Comparison of ENCODE assay signal across 13 mouse cellular contexts in the genomic region with DNA sequence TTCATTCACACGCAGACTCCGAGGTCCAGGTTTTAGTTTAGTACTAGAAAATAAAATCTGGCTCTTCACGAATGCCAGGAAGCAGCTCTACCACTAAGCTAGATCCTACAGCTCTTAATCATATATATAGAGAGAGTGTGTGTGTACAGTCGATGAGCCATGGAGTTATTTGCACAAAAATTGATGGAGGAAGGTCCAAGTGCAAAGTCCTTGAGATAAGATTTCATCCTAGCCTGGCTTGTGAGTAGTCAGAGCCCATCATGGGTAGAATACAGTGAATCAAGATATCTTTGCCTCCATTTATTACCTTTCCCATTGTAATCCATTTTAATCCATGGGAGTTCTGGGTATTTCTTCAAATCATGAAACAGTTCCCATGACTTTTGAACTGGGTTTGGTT. TPM values are rescaled to one million over a fixed set of nuclear protein-coding genes. Genes with fewer than 3 reads are reported as not detected.
DNase-seq lines count a peak whose midpoint lies in the region; ATAC-seq and TF ChIP-seq lines count a peak whose summit lies in the region.
"Had no signal": no experiment of that assay in that cellular context is flagged by ENCODE, and none has a peak within 500 bp of the region (broad histone marks: within the 10 kb centered on the region; RNA-seq: fewer than 3 reads in every experiment).

No protein-coding gene starts in this region.

- no peak for TF ChIP-seq EP300 in ES-Bruce4 (IDR thresholded peaks at IDR 0.05; ENCODE audit: insufficient read depth, low read depth, low read length)
- TF ChIP-seq EP300 in liver, postnatal 0 days (IDR thresholded peaks at IDR 0.05; ENCODE audit: low read depth) = no peak

- 85% methylated on average over 4 of the region's 4 CpGs for WGBS in heart, embryonic 11.5 days (ENCODE audit: insufficient replicate concordance)
- 91% methylated on average over 4 of the region's 4 CpGs for WGBS in hindbrain, embryonic 14.5 days
- WGBS in liver, postnatal 0 days (ENCODE audit: insufficient replicate concordance) = 84% methylated on average over 4 of the region's 4 CpGs

- peak overlapping the region; percentile 87 for H3K4me2 ChIP-seq in heart, embryonic 11.5 days
- peak overlapping the region; percentile 79 for H3K4me2 ChIP-seq in hindbrain, embryonic 14.5 days (replicated peaks)
- peak overlapping the region; percentile 78 for H3K4me2 ChIP-seq in liver, postnatal 0 days (ENCODE audit: low read depth, low read length)

- H3K36me3 ChIP-seq in heart, embryonic 11.5 days (ENCODE audit: control insufficient read depth, insufficient read depth, low read length) = peaks cover 3% of the 10 kb centered on the region; the same call in 1 of the 2 replicates
- H3K36me3 ChIP-seq in ES-Bruce4 (ENCODE audit: control insufficient read depth, insufficient read depth, low read length, poor library complexity, severe bottlenecking) = peaks cover 23% of the 10 kb centered on the region
- H3K36me3 ChIP-seq in hindbrain, embryonic 14.5 days (replicated peaks; ENCODE audit: control insufficient read depth, insufficient read depth) = peaks cover 21% of the 10 kb centered on the region
- H3K36me3 ChIP-seq in liver, postnatal 0 days (replicated peaks; ENCODE audit: insufficient read depth, low read length) = peaks cover 9% of the 10 kb centered on the region; the same call in 1 of the 2 replicates

- H3K4me3 ChIP-seq in heart, embryonic 11.5 days (ENCODE audit: low read depth, low read length) = peak overlapping the region; percentile 95; the same call in 1 of the 2 replicates
- no peak overlapping the region for H3K4me3 ChIP-seq in ES-Bruce4 (ENCODE audit: low read depth, low read length)
- H3K4me3 ChIP-seq in hindbrain, embryonic 14.5 days (replicated peaks; ENCODE audit: low read length) = peak overlapping the region; percentile 57
- H3K4me3 ChIP-seq in liver, postnatal 0 days (ENCODE audit: low read depth, low read length) = no peak overlapping the region

- ATAC-seq in heart, embryonic 11.5 days (replicated peaks; ENCODE audit: insufficient number of reproducible peaks, low FRiP score, low TSS enrichment) = no peak
- no peak for ATAC-seq in hindbrain, embryonic 14.5 days (ENCODE audit: low FRiP score)
- ATAC-seq in liver, postnatal 0 days = no peak
- ATAC-seq in frontal cortex, adult (ENCODE audit: low TSS enrichment) = no peak

- no peak overlapping the region for H3K9ac ChIP-seq in heart, embryonic 11.5 days (ENCODE audit: low read depth, low read length)
- H3K9ac ChIP-seq in ES-Bruce4 (ENCODE audit: low read depth, poor library complexity, severe bottlenecking) = 0 out of 2 replicates have a peak overlapping the region, but pooled peaks have one; percentile 91
- no peak overlapping the region for H3K9ac ChIP-seq in hindbrain, embryonic 14.5 days
- H3K9ac ChIP-seq in liver, postnatal 0 days (replicated peaks) = no peak overlapping the region

- no peak for TF ChIP-seq CTCF in ES-Bruce4 (IDR thresholded peaks at IDR 0.05; ENCODE audit: low read depth, low read length)
- TF ChIP-seq CTCF in liver, postnatal 0 days (IDR thresholded peaks at IDR 0.05; ENCODE audit: low read depth) = no peak

- H3K4me1 ChIP-seq in heart, embryonic 11.5 days (ENCODE audit: control insufficient read depth, insufficient read depth, low read length) = peaks cover 4% of the 10 kb centered on the region; the same call in 1 of the 2 replicates
- no peaks in the 10 kb centered on the region for H3K4me1 ChIP-seq in ES-Bruce4 (ENCODE audit: control insufficient read depth, insufficient read depth, low read length)
- peaks cover 13% of the 10 kb centered on the region for H3K4me1 ChIP-seq in hindbrain, embryonic 14.5 days (replicated peaks; ENCODE audit: control insufficient read depth, insufficient read depth, low read length)
- H3K4me1 ChIP-seq in liver, postnatal 0 days (ENCODE audit: insufficient read depth) = peaks cover 13% of the 10 kb centered on the region

- DNase-seq in heart, postnatal 36 days = no peak
- DNase-seq in hindbrain, embryonic 14.5 days (ENCODE audit: low spot score) = no peak
- DNase-seq in liver, postnatal 0 days = no peak
- DNase-seq in adrenal gland, postnatal 4 days (ENCODE audit: low spot score in 2 of 2) = no peak
- DNase-seq in retina, embryonic 14.5 days (ENCODE audit: low spot score) = no peak
- DNase-seq: B cell, adult 2 months; cerebellum, adult 9-10 months; gastrocnemius, adult 2 months; spleen, adult 18-20 months had no signal

- intact Hi-C loops in heart, postnatal 36 days (cut with DNase I) = loop anchor here (2.0 to 10.0 kb wide), 2 partner anchors 97 to 323 kb away; a partner anchor contains a TSS

- H3K9me3 ChIP-seq in heart, embryonic 11.5 days (replicated peaks; ENCODE audit: control insufficient read depth, low read length) = no peaks in the 10 kb centered on the region
- no peaks in the 10 kb centered on the region for H3K9me3 ChIP-seq in ES-Bruce4 (replicated peaks; ENCODE audit: control insufficient read depth, insufficient read depth, low read length, poor library complexity, severe bottlenecking)
- no peaks in the 10 kb centered on the region for H3K9me3 ChIP-seq in hindbrain, embryonic 14.5 days (ENCODE audit: control insufficient read depth, low read length)
- H3K9me3 ChIP-seq in liver, postnatal 0 days (ENCODE audit: low read length) = no peaks in the 10 kb centered on the region

- no peak for TF ChIP-seq POLR2A in ES-Bruce4 (IDR thresholded peaks at IDR 0.05; ENCODE audit: insufficient read depth, low read length)

- H3K27me3 ChIP-seq in heart, embryonic 11.5 days (ENCODE audit: control insufficient read depth, insufficient read depth, low read length) = no peaks in the 10 kb centered on the region
- H3K27me3 ChIP-seq in ES-Bruce4 (ENCODE audit: control insufficient read depth, insufficient read depth, low read length, poor library complexity, severe bottlenecking) = no peaks in the 10 kb centered on the region
- H3K27me3 ChIP-seq in hindbrain, embryonic 14.5 days (ENCODE audit: control insufficient read depth, insufficient read depth, low read length) = no peaks in the 10 kb centered on the region
- H3K27me3 ChIP-seq in liver, postnatal 0 days (ENCODE audit: insufficient read depth, low read length) = no peaks in the 10 kb centered on the region

- no peak overlapping the region for H3K27ac ChIP-seq in heart, embryonic 11.5 days (ENCODE audit: low read depth, low read length)
- H3K27ac ChIP-seq in ES-Bruce4 (ENCODE audit: insufficient read depth, low read length) = no peak overlapping the region
- no peak overlapping the region for H3K27ac ChIP-seq in hindbrain, embryonic 14.5 days
- no peak overlapping the region for H3K27ac ChIP-seq in liver, postnatal 0 days (ENCODE audit: low read depth)

RNA-seq across cellular contexts. Expression of a gene that starts 1.0 kb away (rescaled TPM):
- polyA plus RNA-seq in heart, embryonic 11.5 days (2014; fragmentation: Nextera tagmentation; extraction: Ambion mirVana) = 13.3 and 15.5 TPM in 2 replicates
- total RNA-seq in heart, postnatal 36 days (2021) = 10 to 100 TPM; 12.9 to 14.3 TPM
- polyA plus RNA-seq in ES-Bruce4 (2011; ENCODE audit: insufficient read depth, insufficient read length, low read depth, missing spikeins) = 71.3 and 76.4 TPM in 2 replicates
- polyA plus RNA-seq in hindbrain, embryonic 14.5 days (2014; fragmentation: Nextera tagmentation; extraction: Ambion mirVana) = 8.5 and 11.7 TPM in 2 replicates
- 3.2 and 3.6 TPM in 2 replicates for polyA plus RNA-seq in liver, postnatal 0 days (2015; fragmentation: Nextera tagmentation; extraction: Ambion mirVana)
- 10 to 100 TPM; 28.7 to 30.6 TPM for total RNA-seq in adrenal gland, postnatal 4 days (2021)

RNA-seq across cellular contexts. Expression of a gene that starts 58.2 kb away (rescaled TPM):
- polyA plus RNA-seq in heart, embryonic 11.5 days (2014; fragmentation: Nextera tagmentation; extraction: Ambion mirVana) = not detected in 2 replicates
- not detected for total RNA-seq in heart, postnatal 36 days (2021)
- 0.10 and 0.17 TPM in 2 replicates for polyA plus RNA-seq in ES-Bruce4 (2011; ENCODE audit: insufficient read depth, insufficient read length, low read depth, missing spikeins)
- polyA plus RNA-seq in hindbrain, embryonic 14.5 days (2014; fragmentation: Nextera tagmentation; extraction: Ambion mirVana) = 0.04 and 0.08 TPM in 2 replicates
- polyA plus RNA-seq in liver, postnatal 0 days (2015; fragmentation: Nextera tagmentation; extraction: Ambion mirVana) = not detected in 2 replicates
- total RNA-seq in adrenal gland, postnatal 4 days (2021) = 1 to 10 TPM in 1 of 2 experiments, under 1 TPM in 1; 0.17 to 2.2 TPM
- total RNA-seq: gastrocnemius, adult 2 months; monocyte, adult 5-6 weeks had no signal

Comparison
In these comparisons a context has a peak if more than half of its experiments do, and no peak if none do; other contexts are left out.
1. H3K4me3 ChIP-seq: peak in heart, embryonic 11.5 days (single experiment) and hindbrain, embryonic 14.5 days (single experiment); none in ES-Bruce4 (single experiment) and liver, postnatal 0 days (single experiment).
2. Peak in every context shown above with its lines, with median percentiles within 50 percentile points of each other: H3K4me2 ChIP-seq.